Mouse (Mus musculus) 3T3-L1 (cell line): ENCODE results near the gene Maip1.

ENCODE experiments used
- DNase-seq: peaks from one replicate; pipeline ENCODE4 v3.0.0-alpha.2; 2015; ENCODE audit warnings: low read depth, low spot score

Maip1 gene

DNA sequence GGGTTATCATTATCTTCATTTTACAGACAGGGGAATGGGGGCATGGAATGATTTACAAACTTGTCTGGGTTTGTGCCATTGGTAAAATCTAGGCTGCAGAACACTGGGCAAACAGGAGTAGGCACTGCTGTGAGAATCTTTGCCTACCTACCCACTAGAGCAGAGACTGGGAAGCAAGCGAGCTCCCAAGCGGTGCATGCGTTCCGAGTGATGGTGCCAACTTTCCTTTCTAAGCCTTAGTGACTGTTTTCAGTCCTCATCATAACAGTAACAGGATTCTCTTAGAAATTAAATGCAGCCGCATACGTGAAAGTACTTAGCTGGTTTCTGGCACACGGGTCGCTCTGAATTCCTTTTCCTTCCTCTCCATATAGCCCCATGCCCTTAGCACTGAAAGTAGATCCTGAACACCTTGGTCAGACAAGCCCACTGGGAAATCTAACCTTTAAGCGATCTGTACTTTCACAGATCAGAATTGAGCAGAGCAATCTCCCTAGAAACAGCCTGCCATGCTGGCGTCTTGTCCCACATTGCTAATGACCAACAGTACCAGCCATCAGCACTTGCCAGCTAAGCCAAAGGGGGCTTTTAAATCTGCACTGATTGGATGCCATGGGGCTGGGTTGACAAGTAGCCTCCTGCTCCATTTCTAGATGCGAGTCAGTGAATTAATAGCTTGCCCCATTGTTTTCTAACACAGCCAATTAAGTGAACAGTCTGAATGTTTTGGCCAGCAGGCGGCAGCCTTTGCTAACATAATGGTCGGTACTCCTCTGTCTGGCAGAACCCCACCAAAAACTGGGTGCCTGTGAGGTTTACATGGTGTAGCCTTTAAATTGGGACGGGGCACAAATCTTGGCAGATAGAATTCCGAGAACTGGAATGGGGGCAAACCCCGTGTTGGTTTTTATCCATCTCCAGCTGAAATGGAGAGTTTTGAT is 22.5 kb downstream of the Maip1 start:
- DNase-seq, result peak; percentile 86

- DNase-seq, result peak; percentile 16
Observed at GRCm38 (mm10) chr1:57429786-57430483, 23.8 kb downstream of the Maip1 start.

- no peak for DNase-seq
Observed at GRCm38 (mm10) chr1:57433141-57433540, 27.0 kb downstream of the Maip1 start.

- DNase-seq, result peak; percentile 55
Observed at GRCm38 (mm10) chr1:57436408-57436807, 30.3 kb downstream of the Maip1 start.

GRCm38 (mm10) chr1:57436954-57437353 is 30.8 kb downstream of the Maip1 start:
- DNase-seq, result no peak

GRCm38 (mm10) chr1:57439026-57439425 is 32.9 kb downstream of the Maip1 start:
- no peak for DNase-seq

- peak; percentile 70 for DNase-seq
Observed at GRCm38 (mm10) chr1:57440771-57441170, 34.6 kb downstream of the Maip1 start.

DNA sequence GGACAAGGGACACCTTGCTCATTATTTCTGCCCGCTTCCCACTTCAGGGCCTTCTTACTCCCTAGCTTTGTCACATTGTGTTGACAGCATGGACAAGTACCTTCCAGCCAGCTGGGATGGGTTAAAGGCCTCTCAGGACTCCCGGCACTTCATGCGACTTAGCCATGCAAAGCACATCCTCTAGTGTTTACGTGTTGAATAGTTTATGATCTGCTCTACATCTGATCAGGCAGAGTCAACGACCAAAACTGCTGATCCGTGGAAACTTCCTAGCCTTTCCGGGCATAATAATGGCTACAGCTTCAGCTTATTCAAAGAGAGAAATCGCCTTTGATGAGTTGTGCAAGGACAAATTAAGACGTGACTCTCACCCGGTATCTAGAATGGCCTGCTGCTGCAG is 39.6 kb downstream of the Maip1 start:
- DNase-seq, result no peak

GRCm38 (mm10) chr1:57450241-57450640 is 44.1 kb downstream of the Maip1 start:
- DNase-seq, result peak; percentile 64

DNA sequence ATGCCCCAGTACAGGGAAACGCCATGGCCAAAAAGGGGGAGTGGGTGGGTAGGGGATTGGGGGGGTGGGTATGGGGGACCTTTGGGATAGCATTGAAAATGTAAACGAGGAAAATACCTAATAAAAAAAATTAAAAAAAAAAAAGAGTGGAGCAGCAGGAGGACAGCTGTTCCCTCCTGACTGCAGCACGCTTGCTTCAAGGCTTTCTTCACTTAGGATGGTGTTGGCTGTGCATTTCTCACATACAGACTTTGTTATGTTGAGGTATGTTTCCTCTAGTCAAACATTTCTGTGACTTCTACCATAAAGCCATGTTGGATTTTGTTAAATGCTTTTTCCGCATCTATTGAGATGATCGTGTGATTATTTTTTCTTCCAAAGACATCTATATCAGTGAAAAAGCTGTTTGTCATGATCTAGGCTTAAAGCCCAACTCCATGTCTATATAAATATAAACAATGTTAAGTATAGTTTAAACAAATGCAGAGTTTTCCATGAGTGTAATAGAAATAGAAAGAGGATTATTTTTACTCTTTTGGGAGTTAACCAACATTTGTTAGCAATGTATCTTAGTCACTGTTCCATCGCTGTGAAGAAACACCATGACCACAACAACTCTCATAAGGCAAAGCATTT is 54.3 kb downstream of the Maip1 start:
- no peak for DNase-seq
